Mouse (Mus musculus) liver, embryonic 11.5 days (tissue): ENCODE data around the gene Csdc2. TPM values are rescaled to one million over a fixed set of nuclear protein-coding genes. Genes with fewer than 3 reads are reported as not detected.
"Not testable (repeated sequence)": the region's sequence is repeated elsewhere in the genome, so short reads cannot be mapped to it uniquely, and the experiment has no call there.

Experiments
- ATAC-seq: fragments of 200-750 bp; cut with Nextera tagmentation; replicated peaks from 2 replicates; pipeline ENCODE4 v1.8.0; 2017; ENCODE audit warnings: moderate number of reproducible peaks, mild to moderate bottlenecking, moderate TSS enrichment, moderate library complexity; ENCODE audit not compliant: low FRiP score
- DNase-seq: peaks from one replicate; pipeline ENCODE4 v3.0.0-alpha.2; 2017; ENCODE audit warnings: low spot score
- H3K27ac ChIP-seq: fragments of 300-500 bp; sonication (generic); 2 replicates; pipeline ENCODE4 v1.5.1; 2014; ENCODE audit warnings: mild to moderate bottlenecking, low read depth, low read length, control low read depth
- H3K27me3 ChIP-seq: fragments of 300-500 bp; sonication (generic); replicated peaks from 2 replicates; pipeline ENCODE4 v1.6.1; 2014; ENCODE audit warnings: low read length, mixed read lengths; ENCODE audit not compliant: control insufficient read depth, insufficient read depth
- H3K36me3 ChIP-seq: fragments of 300-500 bp; sonication (generic); 2 replicates; pipeline ENCODE4 v1.6.1; 2014; ENCODE audit warnings: mild to moderate bottlenecking, low read length, moderate library complexity, mixed read lengths; ENCODE audit not compliant: control insufficient read depth, insufficient read depth
- H3K4me1 ChIP-seq: fragments of 300-500 bp; sonication (generic); replicated peaks from 2 replicates; pipeline ENCODE4 v1.6.1; 2014; ENCODE audit warnings: low read length, mixed read lengths; ENCODE audit not compliant: control insufficient read depth, insufficient read depth
- H3K4me2 ChIP-seq: fragments of 300-500 bp; sonication (generic); 2 replicates; pipeline ENCODE4 v1.6.1; 2014; ENCODE audit warnings: mild to moderate bottlenecking, control low read depth, moderate library complexity
- H3K4me3 ChIP-seq: fragments of 300-500 bp; sonication (generic); 2 replicates; pipeline ENCODE4 v1.5.1; 2014; ENCODE audit warnings: low read depth, low read length, control low read depth
- H3K9ac ChIP-seq: fragments of 300-500 bp; sonication (generic); 2 replicates; pipeline ENCODE4 v1.6.1; 2014; ENCODE audit warnings: low read depth, low read length, control low read depth
- H3K9me3 ChIP-seq: fragments of 300-500 bp; sonication (generic); 2 replicates; pipeline ENCODE4 v1.6.1; 2016; ENCODE audit warnings: low read length, inconsistent platforms, mixed read lengths; ENCODE audit not compliant: control insufficient read depth
- WGBS: fragments of 180-500 bp; shearing (Covaris S2); extraction: QIAGEN DNeasy Blood & Tissue Kit; methylation state at CpG from one replicate; pipeline ENCODE4 v1.1.7; 2014; 5-methylcytosine and 5-hydroxymethylcytosine counted together
- polyA plus RNA-seq: library from polyadenylated mRNA; unstranded; fragments of >200 nt; fragmentation: Nextera tagmentation; extraction: Ambion mirVana; gene quantifications from 2 replicates; pipeline ENCODE4 v1.2.1, GENCODE M21; 2014

Csdc2 gene
- polyA plus RNA-seq, 1 experiment from 2014 or later = 3.9 TPM

- H3K4me3 ChIP-seq = no peak overlapping the region
- peaks cover 45% of the 10 kb centered on the region for H3K36me3 ChIP-seq
- H3K4me2 ChIP-seq = no peak overlapping the region
- no peak for ATAC-seq
- H3K9ac ChIP-seq = no peak overlapping the region
- H3K27ac ChIP-seq = no peak overlapping the region
- 94% methylated on average over 2 of the region's 2 CpGs for WGBS
- no peak for DNase-seq
- no peaks in the 10 kb centered on the region for H3K9me3 ChIP-seq
- no peaks in the 10 kb centered on the region for H3K27me3 ChIP-seq
- no peaks in the 10 kb centered on the region for H3K4me1 ChIP-seq
Observed at GRCm38 (mm10) chr15:81898751-81899150, 37.8 kb upstream of the Csdc2 start.

GRCm38 (mm10) chr15:81904939-81905338 lies 31.6 kb upstream of the Csdc2 start:
- Histone ChIP-seq H3K4me2 (no peak overlapping the region), H3K9ac (no peak overlapping the region), H3K4me3 (no peak overlapping the region), H3K9me3 (no peaks in the 10 kb centered on the region), H3K36me3 (peaks cover 57% of the 10 kb centered on the region), H3K4me1 (no peaks in the 10 kb centered on the region), H3K27ac (no peak overlapping the region), H3K27me3 (no peaks in the 10 kb centered on the region)
- ATAC-seq (no peak), DNase-seq (no peak)
- WGBS = 39% methylated on average over 2 of the region's 2 CpGs

- WGBS = 91% methylated on average over 8 of the region's 8 CpGs
- H3K36me3 ChIP-seq = peaks cover 61% of the 10 kb centered on the region
- DNase-seq (no peak), ATAC-seq (no peak)
- no peaks in the 10 kb centered on the region for H3K9me3 ChIP-seq
- no peaks in the 10 kb centered on the region for H3K27me3 ChIP-seq
- no peaks in the 10 kb centered on the region for H3K4me1 ChIP-seq
- no peak overlapping the region; the same call in 1 of the 2 replicates for H3K27ac ChIP-seq
- H3K9ac ChIP-seq = no peak overlapping the region
- no peak overlapping the region for H3K4me2 ChIP-seq
- no peak overlapping the region for H3K4me3 ChIP-seq
Observed at GRCm38 (mm10) chr15:81907953-81908352, 28.6 kb upstream of the Csdc2 start.

GRCm38 (mm10) chr15:81908767-81909166 lies 27.8 kb upstream of the Csdc2 start:
- H3K9me3 ChIP-seq, DNase-seq, ATAC-seq, H3K9ac ChIP-seq, H3K4me1 ChIP-seq, H3K4me2 ChIP-seq, H3K27me3 ChIP-seq, H3K27ac ChIP-seq, H3K4me3 ChIP-seq: not testable (repeated sequence)
- H3K36me3 ChIP-seq = peaks cover 62% of the 10 kb centered on the region
- WGBS = 86% methylated on average over 4 of the region's 4 CpGs

GRCm38 (mm10) chr15:81912498-81912897 lies 24.1 kb upstream of the Csdc2 start:
- Histone ChIP-seq H3K27ac (no peak overlapping the region), H3K9ac (no peak overlapping the region), H3K9me3 (no peaks in the 10 kb centered on the region), H3K4me3 (no peak overlapping the region), H3K36me3 (peaks cover 75% of the 10 kb centered on the region), H3K4me2 (no peak overlapping the region), H3K27me3 (no peaks in the 10 kb centered on the region), H3K4me1 (peaks cover 12% of the 10 kb centered on the region)
- DNase-seq = no peak
- WGBS = 83% methylated on average over 2 of the region's 2 CpGs
- no peak for ATAC-seq

GRCm38 (mm10) chr15:81914668-81915067 lies 21.9 kb upstream of the Csdc2 start:
- Histone ChIP-seq H3K9me3 (no peaks in the 10 kb centered on the region), H3K27ac (0 out of 2 replicates have a peak overlapping the region, but pooled peaks have one; percentile 25), H3K4me1 (peaks cover 12% of the 10 kb centered on the region), H3K4me2 (peak overlapping the region; percentile 26; the same call in 1 of the 2 replicates), H3K4me3 (no peak overlapping the region), H3K36me3 (peaks cover 66% of the 10 kb centered on the region), H3K27me3 (no peaks in the 10 kb centered on the region), H3K9ac (no peak overlapping the region)
- ATAC-seq (peak; percentile 60), DNase-seq (no peak)
- WGBS = 61% methylated on average over 5 of the region's 5 CpGs

- no peaks in the 10 kb centered on the region for H3K9me3 ChIP-seq
- H3K9ac ChIP-seq = no peak overlapping the region
- ATAC-seq = no peak
- peaks cover 12% of the 10 kb centered on the region for H3K4me1 ChIP-seq
- no peak overlapping the region for H3K4me3 ChIP-seq
- H3K27ac ChIP-seq = peak overlapping the region; percentile 48; the same call in 1 of the 2 replicates
- DNase-seq = no peak
- peaks cover 58% of the 10 kb centered on the region for H3K36me3 ChIP-seq
- WGBS = 76% methylated on average over 5 of the region's 5 CpGs
- no peaks in the 10 kb centered on the region for H3K27me3 ChIP-seq
- no peak overlapping the region for H3K4me2 ChIP-seq
Observed at GRCm38 (mm10) chr15:81915663-81916062, 20.9 kb upstream of the Csdc2 start.

- no peak overlapping the region for H3K4me2 ChIP-seq
- ATAC-seq (no peak), DNase-seq (no peak)
- H3K36me3 ChIP-seq = peaks cover 45% of the 10 kb centered on the region
- peaks cover 12% of the 10 kb centered on the region for H3K4me1 ChIP-seq
- H3K4me3 ChIP-seq = no peak overlapping the region
- WGBS = 90% methylated on average over 12 of the region's 12 CpGs
- H3K27me3 ChIP-seq = no peaks in the 10 kb centered on the region
- H3K9ac ChIP-seq = no peak overlapping the region
- H3K27ac ChIP-seq = no peak overlapping the region
- no peaks in the 10 kb centered on the region for H3K9me3 ChIP-seq
Observed at GRCm38 (mm10) chr15:81917201-81917600, 19.4 kb upstream of the Csdc2 start.

GRCm38 (mm10) chr15:81917621-81918463 lies 18.7 kb upstream of the Csdc2 start:
- no peak overlapping the region for H3K9ac ChIP-seq
- peaks cover 42% of the 10 kb centered on the region for H3K36me3 ChIP-seq
- ATAC-seq = peak; percentile 67; the same call in 1 of the 2 replicates

More at GRCm38 (mm10) chr15:81917621-81918463, 18.7 kb upstream of the Csdc2 start:
- H3K27me3 ChIP-seq = no peaks in the 10 kb centered on the region
- no peak for DNase-seq
- no peak overlapping the region for H3K27ac ChIP-seq
- H3K9me3 ChIP-seq = no peaks in the 10 kb centered on the region
- WGBS = 58% methylated on average over 6 of the region's 6 CpGs
- no peak overlapping the region for H3K4me3 ChIP-seq
- H3K4me2 ChIP-seq = no peak overlapping the region
- peaks cover 12% of the 10 kb centered on the region for H3K4me1 ChIP-seq
